Mouse (Mus musculus): Measurements from ENCODE around the gene Srebf2.

- TF ChIP-seq USF1 (IDR thresholded peaks at IDR 0.05; ENCODE audit: low read depth), result no peak
- TF ChIP-seq CTCF (IDR thresholded peaks at IDR 0.05; ENCODE audit: control insufficient read depth, insufficient read depth, insufficient read length), result no peak
- TF ChIP-seq MAX (IDR thresholded peaks at IDR 0.05), result no peak
- no peak for TF ChIP-seq FOSL1 (IDR thresholded peaks at IDR 0.05; ENCODE audit: insufficient read depth, low read length, poor library complexity, severe bottlenecking)
Observed at GRCm38 (mm10) chr15:82217039-82217438, 70.1 kb downstream of the Srebf2 start.

Data from C2C12 (cell line).